Mouse (Mus musculus) brain, embryonic 14.5 days (tissue): ENCODE measurements around the gene Tbc1d14.

ENCODE experiments used
- CTCF ChIP-seq: fragments of 200-500 bp; IDR thresholded peaks from 2 replicates; pipeline ENCODE4 v1.5.1; 2012; ENCODE audit warnings: inconsistent platforms, mild to moderate bottlenecking, moderate library complexity, borderline replicate concordance; ENCODE audit not compliant: insufficient read depth, insufficient read length; ENCODE audit errors: extremely low read depth
- POLR2A ChIP-seq: fragments of 200-500 bp; IDR thresholded peaks from 2 replicates; pipeline ENCODE4 v1.6.1; 2012; ENCODE audit warnings: mild to moderate bottlenecking, inconsistent platforms, borderline replicate concordance; ENCODE audit not compliant: poor library complexity, insufficient read depth, insufficient read length, severe bottlenecking; ENCODE audit errors: extremely low read depth

- TF ChIP-seq CTCF: no peak
- no peak for TF ChIP-seq POLR2A
These were observed 21.0 kb upstream of the Tbc1d14 start for GRCm38 (mm10) chr5:36614124-36614523.
